In genomic region chr3:89798518-89798917, GRCm38 (mm10) we compare ENCODE assay signal across 26 mouse cellular contexts. TPM values are rescaled to one million over a fixed set of nuclear protein-coding genes. Genes with fewer than 3 reads are reported as not detected.
DNase-seq lines count a peak whose midpoint lies in the region; ATAC-seq and TF ChIP-seq lines count a peak whose summit lies in the region.
"Had no signal": no experiment of that assay in that cellular context is flagged by ENCODE, and none has a peak within 500 bp of the region (broad histone marks: within the 10 kb centered on the region; RNA-seq: fewer than 3 reads in every experiment).

No protein-coding gene starts in this region.

- 81% methylated on average over 3 of the region's 3 CpGs for WGBS in heart, embryonic 10.5 days
- 84% methylated on average over 3 of the region's 3 CpGs for WGBS in midbrain, embryonic 10.5 days
- 73% methylated on average over 3 of the region's 3 CpGs for WGBS in intestine, embryonic 15.5 days

- DNase-seq in heart, embryonic 10.5 days (ENCODE audit: low spot score) = peak; percentile 39
- no peak for DNase-seq in heart, adult 18-20 months
- DNase-seq in 416B (ENCODE audit: low read depth) = peak; percentile 71
- DNase-seq in ES-E14 (ENCODE audit: low read depth, low spot score) = no peak
- no peak for DNase-seq in spleen, postnatal 14 days (ENCODE audit: low spot score in 2 of 2)
- no peak for DNase-seq in midbrain, embryonic 10.5 days (ENCODE audit: low spot score)
- DNase-seq: adrenal gland, adult 8-10 months; adrenal gland, postnatal 25 days; cerebellum, adult 18-20 months; cerebellum, adult 9-10 months; cerebellum, postnatal 14 days; gastrocnemius, postnatal 10 days; gastrocnemius, postnatal 36 days; heart, postnatal 14 days had no signal

- H3K9ac ChIP-seq in ES-E14 (ENCODE audit: insufficient read depth, low read depth, low read length, poor library complexity, severe bottlenecking) = no peak overlapping the region; the same call in 1 of the 2 replicates
- H3K9ac ChIP-seq in intestine, embryonic 15.5 days = no peak overlapping the region
- H3K9ac ChIP-seq: forebrain, embryonic 13.5 days; hindbrain, embryonic 12.5 days had no signal

- H3K27me3 ChIP-seq in heart, embryonic 10.5 days (ENCODE audit: insufficient read depth, poor library complexity, severe bottlenecking) = no peaks in the 10 kb centered on the region
- H3K27me3 ChIP-seq in midbrain, embryonic 10.5 days (ENCODE audit: low read depth, poor library complexity, severe bottlenecking) = peaks cover 12% of the 10 kb centered on the region; the same call in 1 of the 2 replicates
- no peaks in the 10 kb centered on the region for H3K27me3 ChIP-seq in intestine, embryonic 15.5 days (replicated peaks)
- H3K27me3 ChIP-seq: forebrain, embryonic 13.5 days; heart, embryonic 13.5 days; hindbrain, embryonic 12.5 days had no signal

- H3K4me3 ChIP-seq in heart, embryonic 10.5 days = no peak overlapping the region
- no peak overlapping the region for H3K4me3 ChIP-seq in ES-E14 (ENCODE audit: insufficient read depth in 1 of 2, low read depth in 1 of 2, low read length in 2 of 2, poor library complexity in 1 of 2, severe bottlenecking in 1 of 2)
- no peak overlapping the region for H3K4me3 ChIP-seq in midbrain, embryonic 10.5 days
- no peak overlapping the region for H3K4me3 ChIP-seq in intestine, embryonic 15.5 days (replicated peaks)
- H3K4me3 ChIP-seq: forebrain, embryonic 13.5 days; hindbrain, embryonic 12.5 days had no signal

- no peak for ATAC-seq in intestine, embryonic 15.5 days
- ATAC-seq: activated CD4-positive, CD25-positive, alpha-beta regulatory T cell, adult 4 months; forebrain, embryonic 13.5 days; forebrain, embryonic 16.5 days; hindbrain, postnatal 0 days; inflammation-experienced regulatory T-cells, adult 6 months; intestine, postnatal 0 days had no signal

- no peak overlapping the region for H3K4me2 ChIP-seq in intestine, embryonic 15.5 days (replicated peaks)
- H3K4me2 ChIP-seq: forebrain, embryonic 13.5 days; hindbrain, embryonic 12.5 days had no signal

- H3K4me1 ChIP-seq in heart, embryonic 10.5 days = peaks cover 12% of the 10 kb centered on the region
- peaks cover 13 to 36% of the 10 kb centered on the region in 2 experiments for H3K4me1 ChIP-seq in ES-E14 (ENCODE audit: control insufficient read depth in 2 of 2, insufficient read depth in 2 of 2, low read length in 2 of 2, poor library complexity in 1 of 2)
- H3K4me1 ChIP-seq in midbrain, embryonic 10.5 days = peaks cover 10% of the 10 kb centered on the region
- H3K4me1 ChIP-seq in intestine, embryonic 15.5 days (replicated peaks) = peaks cover 9% of the 10 kb centered on the region; the same call in 1 of the 2 replicates

- in situ Hi-C loops in ES-E14 (cut with MboI; ENCODE audit: low sequenced_read_pairs in 2 of 2, unreplicated experiment in 2 of 2) = no loop called here

- H3K27ac ChIP-seq in heart, embryonic 10.5 days = no peak overlapping the region
- peak overlapping the region; percentile 100 for H3K27ac ChIP-seq in ES-E14 (ENCODE audit: insufficient read depth, low read depth, low read length, poor library complexity, severe bottlenecking)
- H3K27ac ChIP-seq in midbrain, embryonic 10.5 days (replicated peaks) = no peak overlapping the region
- no peak overlapping the region for H3K27ac ChIP-seq in intestine, embryonic 15.5 days
- H3K27ac ChIP-seq: forebrain, embryonic 10.5 days; forebrain, embryonic 13.5 days; heart, embryonic 13.5 days; hindbrain, embryonic 12.5 days; hindbrain, postnatal 0 days had no signal

- no peaks in the 10 kb centered on the region for H3K36me3 ChIP-seq in heart, embryonic 10.5 days
- H3K36me3 ChIP-seq in ES-E14 (ENCODE audit: control insufficient read depth, insufficient read depth, low read length, poor library complexity, severe bottlenecking) = no peaks in the 10 kb centered on the region
- H3K36me3 ChIP-seq in midbrain, embryonic 10.5 days = no peaks in the 10 kb centered on the region
- H3K36me3 ChIP-seq in intestine, embryonic 15.5 days = no peaks in the 10 kb centered on the region
- H3K36me3 ChIP-seq: forebrain, embryonic 10.5 days; heart, embryonic 13.5 days; hindbrain, embryonic 12.5 days had no signal

- no peaks in the 10 kb centered on the region for H3K9me3 ChIP-seq in heart, embryonic 10.5 days
- H3K9me3 ChIP-seq in ES-E14 (ENCODE audit: control insufficient read depth, insufficient read depth, low read depth, low read length) = no peaks in the 10 kb centered on the region
- H3K9me3 ChIP-seq in midbrain, embryonic 10.5 days (replicated peaks) = no peaks in the 10 kb centered on the region
- no peaks in the 10 kb centered on the region for H3K9me3 ChIP-seq in intestine, embryonic 15.5 days
- H3K9me3 ChIP-seq: forebrain, embryonic 10.5 days; forebrain, embryonic 13.5 days; heart, embryonic 13.5 days; hindbrain, embryonic 12.5 days had no signal

TF ChIP-seq in ES-E14, 5 proteins besides CTCF, POLR2A, EP300 and RAD21:
- TF ChIP-seq ZNF384 (IDR thresholded peaks at IDR 0.05; ENCODE audit: low read depth, low read length) = no peak
- no peak for TF ChIP-seq HCFC1 (IDR thresholded peaks at IDR 0.05; ENCODE audit: borderline replicate concordance, insufficient read depth, low read length)
- TF ChIP-seq CHD2 (IDR thresholded peaks at IDR 0.05; ENCODE audit: low read depth, low read length) = no peak

RNA-seq across cellular contexts. Expression of gene Ube2q1, which starts 25.1 kb away (rescaled TPM):
- polyA plus RNA-seq in heart, embryonic 10.5 days (2016; fragmentation: Nextera tagmentation; extraction: Ambion mirVana) = 9.5 and 14.7 TPM in 2 replicates
- 10 to 100 TPM; 25.9 to 26.1 TPM for total RNA-seq in heart, adult 18-20 months (2021)
- total RNA-seq in ES-E14 (2012; rRNA removed) = 45.2 and 47.6 TPM in 2 replicates
- 12.5 and 12.9 TPM in 2 replicates for polyA plus RNA-seq in midbrain, embryonic 10.5 days (2016; fragmentation: Nextera tagmentation; extraction: Ambion mirVana)
- 12.3 and 14.3 TPM in 2 replicates for polyA plus RNA-seq in intestine, embryonic 15.5 days (2015; fragmentation: Nextera tagmentation; extraction: Ambion mirVana)

RNA-seq across cellular contexts. Expression of gene She, which starts 32.7 kb away (rescaled TPM):
- polyA plus RNA-seq in heart, embryonic 10.5 days (2016; fragmentation: Nextera tagmentation; extraction: Ambion mirVana) = 5.4 and 5.9 TPM in 2 replicates
- total RNA-seq in heart, adult 18-20 months (2021) = 10 to 100 TPM; 10.0 to 10.5 TPM
- 2.0 and 2.6 TPM in 2 replicates for total RNA-seq in ES-E14 (2012; rRNA removed)
- 2.0 and 2.1 TPM in 2 replicates for polyA plus RNA-seq in midbrain, embryonic 10.5 days (2016; fragmentation: Nextera tagmentation; extraction: Ambion mirVana)
- 3.7 and 3.8 TPM in 2 replicates for polyA plus RNA-seq in intestine, embryonic 15.5 days (2015; fragmentation: Nextera tagmentation; extraction: Ambion mirVana)
- total RNA-seq: granulocyte monocyte progenitor cell, adult 5-6 weeks; hematopoietic stem cell, adult 5-6 weeks had no signal

RNA-seq across cellular contexts. Expression of gene Chrnb2, which starts 34.1 kb away (rescaled TPM):
- 0.25 and 0.26 TPM in 2 replicates for polyA plus RNA-seq in heart, embryonic 10.5 days (2016; fragmentation: Nextera tagmentation; extraction: Ambion mirVana)
- total RNA-seq in heart, adult 18-20 months (2021) = under 1 TPM in 1 of 2 experiments, not detected in 1; 0.18 TPM
- total RNA-seq in ES-E14 (2012; rRNA removed) = 0.67 and 2.1 TPM in 2 replicates
- 5.9 and 11.3 TPM in 2 replicates for polyA plus RNA-seq in midbrain, embryonic 10.5 days (2016; fragmentation: Nextera tagmentation; extraction: Ambion mirVana)
- polyA plus RNA-seq in intestine, embryonic 15.5 days (2015; fragmentation: Nextera tagmentation; extraction: Ambion mirVana) = 1.6 and 1.7 TPM in 2 replicates

Comparison
In these comparisons a context has a peak if more than half of its experiments do, and no peak if none do; other contexts are left out.
1. DNase-seq: peak in heart, embryonic 10.5 days (single experiment) and 416B (single experiment); none in heart, adult 18-20 months (0 of 2), ES-E14 (single experiment), spleen, postnatal 14 days (0 of 2) and midbrain, embryonic 10.5 days (single experiment).